Mouse (Mus musculus) CD4-positive, CD25-positive, alpha-beta regulatory T cell, adult 2 months (primary cell): Measurements from ENCODE around the gene Abl1.

ENCODE experiments used
- DNase-seq: peaks from one replicate; pipeline ENCODE4 v3.0.0-alpha.2; 2012; ENCODE audit warnings: low read depth, low spot score

Abl1 gene

DNA sequence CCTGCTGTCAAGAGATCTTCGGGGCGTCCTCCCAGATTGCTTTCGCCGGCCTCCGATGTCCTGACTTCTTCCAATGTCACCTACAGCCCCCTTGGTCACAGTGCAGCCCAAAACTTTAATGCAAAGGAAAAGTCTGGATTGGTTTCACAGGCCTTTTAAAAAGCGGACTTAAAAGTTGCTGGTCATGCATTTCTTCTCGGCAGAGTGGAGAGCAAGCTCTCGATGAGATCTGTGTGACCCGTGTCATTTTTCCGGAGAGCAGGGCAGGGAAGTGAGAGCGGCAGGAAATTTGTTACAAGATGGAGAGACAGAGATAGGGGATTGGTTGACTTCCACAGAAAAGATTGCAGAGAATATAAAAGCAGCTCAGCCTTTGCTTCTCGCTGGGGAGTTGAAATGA is 869 bp downstream of the Abl1 start:
- DNase-seq, result peak; percentile 29

GRCm38 (mm10) chr2:31690063-31690462 is 1.9 kb downstream of the Abl1 start:
- no peak for DNase-seq

DNA sequence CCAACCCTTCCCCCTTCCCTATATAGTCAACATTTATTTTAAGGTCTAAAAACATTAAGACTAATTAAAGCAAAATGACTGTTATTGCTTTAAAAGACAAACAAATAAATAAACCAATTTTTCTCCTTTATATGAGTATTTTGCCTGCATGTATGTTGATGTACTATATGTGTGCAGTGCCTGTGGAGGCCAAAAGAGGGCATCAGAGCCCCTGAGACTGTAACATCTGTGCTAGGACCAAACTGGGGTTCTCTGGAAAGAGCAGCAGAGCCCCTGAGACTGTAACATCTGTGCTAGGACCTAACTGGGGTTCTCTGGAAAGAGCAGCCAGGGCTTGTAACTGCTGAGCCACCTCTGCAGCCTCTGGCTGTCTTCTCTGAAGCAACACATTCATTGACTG is 10.0 kb downstream of the Abl1 start:
- no peak for DNase-seq

- DNase-seq, result no peak
These were observed 12.6 kb downstream of the Abl1 start for GRCm38 (mm10) chr2:31700545-31701446.

GRCm38 (mm10) chr2:31703226-31703625 is 15.1 kb downstream of the Abl1 start:
- no peak for DNase-seq

- DNase-seq, result no peak
These were observed 17.7 kb downstream of the Abl1 start for GRCm38 (mm10) chr2:31705914-31706313.

DNA sequence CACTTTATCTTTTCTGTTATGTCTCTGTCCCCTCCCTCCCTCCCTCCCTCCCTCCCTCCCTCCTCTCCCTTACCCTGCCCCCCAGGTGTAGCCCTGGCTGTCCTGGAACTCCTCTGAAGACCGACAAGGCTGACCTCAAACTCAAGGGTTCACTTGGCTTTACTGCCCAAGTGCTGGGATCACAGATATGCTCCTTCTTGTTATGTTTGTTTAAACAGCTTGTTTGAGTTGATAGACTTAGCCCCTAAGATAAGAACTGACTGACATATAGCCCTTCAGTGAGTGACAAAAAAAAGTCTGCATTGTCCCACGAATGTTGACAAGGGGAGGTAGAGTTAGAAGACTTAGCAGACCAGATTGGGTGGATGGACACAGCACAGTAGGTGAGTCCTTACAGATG is 18.4 kb downstream of the Abl1 start:
- DNase-seq, result no peak

- DNase-seq, result no peak
These were observed 24.5 kb downstream of the Abl1 start for GRCm38 (mm10) chr2:31712716-31713115.

GRCm38 (mm10) chr2:31713813-31714212 is 25.6 kb downstream of the Abl1 start:
- no peak for DNase-seq

GRCm38 (mm10) chr2:31714780-31715179 is 26.6 kb downstream of the Abl1 start:
- no peak for DNase-seq

- no peak for DNase-seq
These were observed 27.8 kb downstream of the Abl1 start for GRCm38 (mm10) chr2:31715985-31716384.

DNA sequence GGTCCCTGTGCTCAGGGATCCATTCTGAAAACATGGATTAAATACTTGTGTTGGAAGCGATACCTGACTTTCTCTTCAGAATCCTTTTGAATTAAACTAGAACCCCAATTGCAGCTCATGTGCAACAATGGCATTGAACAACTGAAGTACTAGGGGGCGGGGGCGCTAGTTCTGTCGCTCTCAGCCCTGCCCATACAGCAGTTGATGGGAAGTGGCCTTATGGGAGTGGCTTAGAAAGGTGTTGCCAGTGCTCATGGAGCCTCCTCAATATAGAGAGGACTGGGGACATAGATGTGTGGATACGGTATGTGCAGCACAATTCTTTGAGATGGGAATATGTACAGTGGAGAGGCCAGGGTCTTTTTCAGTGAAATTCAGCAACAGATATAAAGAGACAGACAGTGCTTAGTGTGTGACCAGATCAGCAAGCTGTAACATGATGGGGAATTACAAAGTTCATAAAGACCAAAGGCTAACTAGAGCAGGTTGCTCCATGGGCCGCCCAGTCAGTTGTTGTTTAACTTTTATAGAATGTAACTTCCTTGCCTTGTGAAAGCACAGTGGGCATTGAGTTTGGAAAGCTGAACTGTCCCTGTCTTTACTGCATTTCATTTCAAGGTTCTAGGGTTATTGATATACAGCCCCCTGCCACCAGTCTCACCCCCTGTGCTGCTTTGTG is 31.2 kb downstream of the Abl1 start:
- no peak for DNase-seq

GRCm38 (mm10) chr2:31719944-31720343 is 31.8 kb downstream of the Abl1 start:
- DNase-seq, result no peak

DNA sequence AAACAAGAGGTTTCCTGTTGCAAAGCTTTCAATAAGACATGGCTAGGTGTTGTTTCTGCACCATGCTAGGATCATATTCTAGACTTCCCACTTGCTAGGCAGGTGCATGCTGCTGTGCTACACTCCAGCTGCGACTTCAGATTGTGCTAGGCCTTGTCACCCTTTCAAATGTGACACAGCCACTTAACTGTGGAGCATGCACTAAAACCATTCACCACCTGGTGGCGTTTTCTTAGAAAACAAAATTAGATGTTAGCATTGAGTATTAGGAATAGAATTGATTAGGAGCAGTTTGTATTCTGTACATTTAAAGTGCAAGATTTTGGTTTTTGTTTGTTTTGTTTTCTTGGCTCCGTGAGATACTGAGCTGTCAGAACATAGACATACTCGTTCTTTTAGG is 32.6 kb downstream of the Abl1 start:
- DNase-seq, result peak; percentile 42

GRCm38 (mm10) chr2:31724730-31725490 is 36.7 kb downstream of the Abl1 start:
- DNase-seq, result no peak

DNA sequence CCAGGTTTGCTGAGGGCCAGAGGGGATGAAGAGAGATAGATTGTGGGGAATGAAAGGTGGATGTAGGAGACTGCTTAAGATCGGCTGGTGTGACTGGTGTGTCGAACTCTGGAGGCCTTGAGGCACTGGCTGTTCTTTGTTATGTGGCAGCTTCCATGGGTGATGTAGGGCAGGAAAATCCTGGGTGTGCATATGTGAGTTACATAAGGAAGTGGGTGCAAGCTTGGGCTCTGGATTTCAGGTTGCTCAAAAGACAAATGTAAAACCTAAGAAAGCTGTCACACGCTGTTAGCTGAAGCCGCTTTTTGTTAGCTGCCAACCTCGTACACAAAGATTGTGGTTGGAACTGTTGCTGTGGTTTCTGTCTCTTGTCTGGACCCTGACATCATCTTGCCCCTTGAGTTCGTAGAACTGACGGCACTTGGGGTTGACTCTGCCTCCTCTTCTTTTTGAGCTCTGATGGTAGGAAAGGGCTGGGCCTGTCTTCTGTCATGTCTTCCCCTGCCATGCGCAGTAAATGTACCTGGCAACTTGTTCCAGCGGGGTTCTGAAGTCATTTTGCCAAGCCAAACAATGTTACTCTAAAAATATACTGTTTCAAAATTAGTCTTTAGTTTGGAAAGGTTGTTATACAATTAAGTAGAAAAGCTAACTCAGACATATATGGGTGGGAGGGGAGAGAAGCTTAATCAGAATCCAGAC is 39.6 kb downstream of the Abl1 start:
- DNase-seq, result peak; percentile 52

- DNase-seq, result no peak
These were observed 42.5 kb downstream of the Abl1 start for GRCm38 (mm10) chr2:31730640-31731039.

DNA sequence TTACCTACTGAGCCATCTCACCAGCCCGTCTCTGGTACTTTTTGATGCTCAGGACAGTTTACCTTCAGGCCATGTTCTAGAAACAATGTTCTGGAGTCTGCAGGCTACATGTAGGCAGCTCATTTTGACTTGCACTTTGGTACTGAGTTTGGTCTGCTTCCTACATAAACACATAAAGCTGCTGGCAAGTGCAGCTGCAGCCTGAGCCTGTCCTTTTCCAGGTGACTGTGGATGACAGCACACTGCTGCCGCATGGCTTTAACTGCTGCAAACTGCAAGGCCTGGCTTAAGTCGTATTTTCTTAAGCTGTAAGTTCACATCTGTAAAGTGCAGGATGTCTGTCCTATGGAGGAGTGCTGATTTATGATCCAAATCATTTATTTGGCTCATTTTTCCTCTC is 44.3 kb downstream of the Abl1 start:
- DNase-seq, result no peak

DNA sequence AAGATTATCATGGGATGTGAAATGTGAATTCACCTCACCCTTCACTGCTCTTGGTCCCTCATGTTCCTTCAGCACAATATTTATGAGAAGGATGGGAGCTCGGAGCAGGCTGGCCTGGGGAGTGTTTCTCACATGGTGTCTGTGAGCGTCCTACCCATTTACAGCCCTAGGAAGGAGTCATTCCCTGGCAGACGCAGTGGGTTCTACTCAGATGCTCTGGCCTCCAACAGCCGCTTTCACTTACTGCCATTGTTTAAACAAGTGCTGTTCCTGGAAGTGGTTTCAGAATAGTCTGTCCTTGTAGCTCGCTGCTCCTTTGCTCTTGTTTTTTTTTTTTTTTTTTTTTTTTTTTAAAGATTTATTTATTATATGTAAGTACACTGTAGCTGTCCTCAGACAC is 45.4 kb downstream of the Abl1 start:
- no peak for DNase-seq

- DNase-seq, result no peak
These were observed 50.9 kb downstream of the Abl1 start for GRCm38 (mm10) chr2:31739041-31739440.

DNA sequence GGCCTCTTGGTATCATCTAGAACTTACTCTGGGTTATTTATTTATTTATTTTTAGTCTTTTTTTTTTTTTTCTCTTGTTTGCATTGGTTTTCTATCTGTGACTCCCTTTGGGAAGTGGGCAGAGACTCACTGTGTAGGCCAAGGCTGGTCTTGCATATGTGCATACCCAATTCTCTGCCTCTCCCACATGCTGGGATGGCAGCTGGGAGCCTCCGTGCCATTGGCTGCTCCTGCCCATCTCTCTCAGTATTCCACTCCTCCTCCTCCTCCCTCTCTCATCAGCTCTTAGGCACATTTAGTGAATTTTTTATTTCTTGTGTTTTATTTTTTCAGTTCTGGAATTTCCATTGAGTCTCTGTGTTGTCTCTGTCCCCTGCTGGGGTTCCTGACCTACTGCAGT is 53.6 kb downstream of the Abl1 start:
- DNase-seq, result no peak

- no peak for DNase-seq
These were observed 54.0 kb downstream of the Abl1 start for GRCm38 (mm10) chr2:31742134-31742533.
